Mouse (Mus musculus): ENCODE results near the gene Ripply3.
"Not testable (repeated sequence)": the region's sequence is repeated elsewhere in the genome, so short reads cannot be mapped to it uniquely, and the experiment has no call there.

Ripply3 gene

DNA sequence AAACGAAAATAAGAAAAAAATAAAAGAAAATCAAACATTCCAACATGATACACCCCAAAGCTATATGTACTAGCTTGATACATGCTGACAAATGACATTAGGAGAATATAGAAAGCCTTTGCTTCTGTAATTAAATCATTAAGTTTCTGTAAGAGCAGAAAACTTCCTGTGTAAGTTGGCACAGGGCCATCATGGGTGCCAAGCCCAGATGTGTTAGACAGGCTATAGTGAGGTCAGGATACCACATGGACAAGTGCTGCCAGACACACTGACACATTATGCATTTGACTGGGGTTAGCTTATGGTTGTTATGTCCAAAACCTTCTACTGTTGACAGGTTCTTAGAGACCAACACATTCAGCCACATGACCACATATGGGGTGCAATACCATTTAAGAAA, 13.0 kb upstream of the Ripply3 start:
- DNase-seq (ENCODE audit: low spot score), result no peak

DNA sequence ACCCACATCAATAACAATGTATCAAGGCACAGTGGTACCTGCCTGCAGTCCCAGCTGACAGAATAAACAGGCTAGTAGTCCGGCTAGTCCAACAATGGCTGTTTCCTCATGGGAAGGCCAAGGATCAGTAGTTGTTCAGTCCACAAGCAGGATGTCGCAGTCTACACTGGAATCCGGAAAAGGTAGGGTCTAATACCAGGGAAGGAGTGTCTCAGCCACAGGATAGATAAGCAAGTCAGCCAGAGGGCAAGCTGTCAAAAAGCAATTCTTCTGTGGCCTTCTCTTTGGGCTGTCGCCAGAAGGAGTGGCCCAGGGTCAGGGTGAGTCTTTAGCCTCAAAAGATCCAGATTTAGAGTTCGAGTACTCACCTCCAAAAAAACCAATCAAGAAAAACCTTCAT, 10.5 kb upstream of the Ripply3 start:
- peak; percentile 40 for DNase-seq (ENCODE audit: low spot score)

DNA sequence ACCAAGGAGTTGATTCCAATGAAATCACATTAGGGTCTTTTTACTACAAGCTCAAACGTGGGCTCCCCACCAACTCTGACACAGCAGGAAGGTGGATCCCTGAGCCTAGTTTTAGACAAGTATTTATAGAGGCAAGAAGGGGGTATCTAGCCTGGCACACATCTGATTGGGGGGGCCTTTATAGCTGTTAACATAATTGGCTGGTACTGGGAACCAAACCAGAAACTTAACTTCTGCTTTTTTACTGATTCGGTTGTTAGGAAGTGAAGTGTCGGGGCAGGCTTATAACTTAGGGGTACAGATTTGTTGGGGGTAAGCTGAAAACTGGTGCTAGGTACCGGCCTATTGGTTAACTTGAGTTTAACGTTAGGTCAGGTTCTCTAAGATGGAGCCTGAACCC, 8.0 kb upstream of the Ripply3 start:
- DNase-seq (ENCODE audit: low spot score), result no peak

DNA sequence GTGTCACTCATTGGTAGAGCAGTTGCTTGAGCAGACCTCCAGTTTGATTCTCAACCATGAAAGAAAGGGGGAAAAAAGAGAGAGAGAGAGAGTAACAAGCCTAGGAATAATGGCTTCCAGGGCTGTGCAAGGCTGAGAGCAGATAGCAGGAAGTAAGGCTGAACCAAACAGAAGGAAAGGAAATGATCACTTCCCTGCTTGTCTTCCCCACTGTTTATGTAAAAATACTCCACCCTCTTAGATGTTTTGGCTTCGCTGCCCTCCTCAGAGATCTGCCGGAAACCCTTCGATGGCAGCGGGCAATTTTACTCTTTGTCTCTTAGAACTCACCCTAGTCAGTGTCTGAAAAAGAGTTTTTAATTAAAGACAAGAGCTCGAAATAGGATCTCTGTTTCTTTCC, 4.5 kb upstream of the Ripply3 start:
- DNase-seq (ENCODE audit: low spot score), result no peak

DNA sequence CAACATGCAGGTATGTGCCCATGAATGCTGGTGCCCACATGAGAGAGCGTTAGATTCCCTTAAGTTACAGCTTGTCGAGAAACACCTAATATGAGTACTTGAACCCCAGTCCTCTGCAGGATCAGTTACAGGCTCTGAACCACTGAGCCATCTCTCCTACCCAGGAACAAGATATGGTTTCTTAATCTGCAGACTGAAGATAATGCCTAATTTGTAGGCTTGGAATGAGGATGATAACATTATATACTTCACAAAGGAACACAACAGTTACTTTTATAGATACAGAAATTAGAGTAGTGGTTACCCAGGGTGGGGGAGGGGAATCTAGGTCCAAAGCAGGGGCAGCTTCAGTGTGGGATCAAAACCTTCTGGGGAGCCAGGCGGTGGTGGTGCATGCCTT, 2.2 kb upstream of the Ripply3 start:
- DNase-seq (ENCODE audit: low spot score), result no peak

DNA sequence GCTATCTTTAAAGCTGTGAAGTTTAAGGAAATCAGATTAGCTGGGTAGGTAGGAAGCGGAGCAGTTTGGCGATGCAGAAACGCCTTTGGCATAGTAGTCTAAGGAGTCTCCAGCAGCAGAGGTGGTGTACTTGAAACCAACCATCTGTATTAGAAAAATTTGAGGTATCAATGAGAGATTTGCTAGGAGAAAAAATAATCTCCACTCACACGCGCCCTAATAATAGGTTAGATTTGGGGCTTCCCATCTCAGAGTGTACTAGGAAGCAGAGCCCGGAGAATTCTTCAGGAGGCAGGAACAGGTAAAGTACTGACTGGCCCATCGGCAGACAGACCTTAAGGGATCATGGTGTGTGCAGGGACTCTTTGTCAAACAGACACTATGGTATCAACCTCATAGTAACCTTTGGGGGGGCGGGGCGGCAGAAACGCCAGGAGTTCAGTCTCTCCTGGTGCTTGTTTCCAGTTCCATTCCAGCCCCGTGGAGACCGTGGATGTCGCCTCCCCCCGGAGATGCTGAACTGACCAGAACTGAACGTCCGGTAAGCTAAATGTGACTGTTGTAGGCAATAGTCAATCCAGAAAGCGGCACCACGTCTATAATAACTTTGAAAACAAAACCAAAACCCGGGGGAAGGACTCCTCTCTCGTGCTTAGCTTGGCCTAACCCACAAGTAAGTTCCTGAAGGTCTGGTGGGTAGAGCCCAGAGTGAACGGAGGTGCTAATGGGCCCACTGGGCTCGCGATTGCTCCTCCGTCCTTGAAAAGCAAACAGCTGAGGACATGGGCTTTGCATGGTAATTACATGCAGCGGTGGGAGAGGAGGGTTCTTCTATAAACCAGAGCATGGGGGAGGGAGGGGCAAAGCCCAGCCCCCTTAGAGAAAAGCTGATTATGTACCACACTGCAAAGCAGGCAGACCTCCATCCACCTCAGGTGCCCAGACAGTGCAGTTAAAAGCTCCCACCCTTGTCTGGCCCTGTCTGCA, 954 bp downstream of the Ripply3 start:
- no peak for DNase-seq (ENCODE audit: low spot score)

DNA sequence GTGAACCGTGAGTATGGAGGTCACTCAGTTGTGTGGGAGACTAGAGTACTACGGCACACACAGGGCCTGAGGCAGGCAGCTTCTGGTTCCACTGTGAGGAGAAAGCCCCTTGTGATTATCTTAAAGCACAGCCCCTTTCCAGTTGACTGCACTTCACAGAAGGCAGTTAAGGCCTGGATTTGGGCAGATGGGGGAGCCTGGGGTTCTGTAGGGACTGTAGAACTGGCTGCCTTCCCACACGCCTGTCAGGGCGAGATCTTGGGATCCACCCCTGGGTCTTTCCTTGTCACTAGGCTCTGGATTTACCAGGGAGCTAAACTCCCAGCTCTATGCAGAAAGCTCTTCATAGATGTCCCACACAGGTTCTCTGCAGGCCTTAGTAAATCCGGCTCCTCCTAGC, 2.2 kb downstream of the Ripply3 start:
- DNase-seq (ENCODE audit: low spot score), result no peak

DNA sequence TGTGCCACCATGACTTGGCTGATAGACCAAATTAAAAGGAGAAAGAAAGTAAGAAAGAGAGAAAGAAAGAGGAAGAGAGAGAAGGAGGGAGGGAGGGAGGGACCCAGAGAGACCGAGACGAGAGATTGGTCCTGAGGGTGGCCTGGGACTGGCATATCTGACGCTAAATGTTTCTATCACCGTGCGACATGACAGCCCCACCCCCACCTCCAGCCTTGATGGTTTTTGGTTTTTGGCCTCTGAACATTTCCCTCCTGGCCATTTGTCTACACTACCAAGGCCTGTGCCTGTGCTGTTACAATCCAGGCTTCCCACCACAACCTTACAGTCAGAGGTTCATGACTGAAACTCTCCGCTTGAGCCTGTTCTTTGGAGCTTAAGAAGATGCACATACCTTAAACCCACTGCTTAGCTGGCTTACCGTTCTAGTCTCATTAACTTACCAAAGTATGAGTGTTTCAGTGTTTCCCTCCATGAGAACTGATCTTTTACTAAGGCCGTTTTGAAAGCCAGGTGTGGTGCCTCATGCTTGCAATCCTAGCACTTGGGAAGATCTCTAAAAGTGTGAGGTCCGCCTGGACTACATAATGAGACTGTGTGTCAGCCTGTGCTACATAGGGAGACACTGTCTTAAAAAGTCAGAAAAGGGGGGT, 3.1 kb downstream of the Ripply3 start:
- DNase-seq (ENCODE audit: low spot score), result no peak

DNA sequence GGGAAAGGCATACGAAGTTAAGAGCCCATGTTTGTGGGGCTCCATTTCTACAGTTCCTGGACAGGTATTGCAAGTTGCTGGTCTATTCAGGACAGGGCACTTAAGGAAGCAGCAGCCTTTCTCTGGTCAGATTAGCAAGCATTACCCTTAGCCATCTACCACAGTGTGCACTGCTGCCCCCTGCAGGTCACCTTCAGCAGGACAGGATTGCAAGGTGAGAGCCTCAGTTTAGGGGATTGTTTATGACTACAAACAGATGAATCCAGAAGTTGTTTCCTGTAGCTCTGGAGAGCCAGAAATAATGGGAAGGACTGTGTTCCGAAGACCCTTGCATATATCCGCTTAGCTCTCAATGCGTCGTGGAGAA, 3.6 kb downstream of the Ripply3 start:
- peak; percentile 45 for DNase-seq (ENCODE audit: low spot score)

DNA sequence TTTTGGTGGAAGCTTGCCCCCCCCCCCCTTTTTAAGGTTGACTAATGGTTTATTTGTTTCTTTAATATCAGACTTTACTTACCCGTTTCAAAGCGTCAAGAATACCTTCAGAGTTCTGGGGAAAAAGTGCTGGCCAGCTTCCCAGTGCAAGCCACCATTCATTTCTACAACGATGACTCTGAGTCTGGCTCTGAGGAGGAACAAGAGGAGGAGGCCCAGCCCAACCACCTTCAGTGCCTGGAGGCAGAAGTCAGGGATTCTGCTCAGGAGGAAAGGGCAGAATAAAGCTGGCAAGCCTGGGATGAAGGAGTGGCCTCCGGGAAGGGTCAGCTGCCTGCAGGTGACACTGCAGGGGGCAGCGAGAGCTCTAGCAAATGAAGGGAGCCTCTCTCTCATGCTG, 7.4 kb downstream of the Ripply3 start:
- no peak for DNase-seq (ENCODE audit: low spot score)

DNA sequence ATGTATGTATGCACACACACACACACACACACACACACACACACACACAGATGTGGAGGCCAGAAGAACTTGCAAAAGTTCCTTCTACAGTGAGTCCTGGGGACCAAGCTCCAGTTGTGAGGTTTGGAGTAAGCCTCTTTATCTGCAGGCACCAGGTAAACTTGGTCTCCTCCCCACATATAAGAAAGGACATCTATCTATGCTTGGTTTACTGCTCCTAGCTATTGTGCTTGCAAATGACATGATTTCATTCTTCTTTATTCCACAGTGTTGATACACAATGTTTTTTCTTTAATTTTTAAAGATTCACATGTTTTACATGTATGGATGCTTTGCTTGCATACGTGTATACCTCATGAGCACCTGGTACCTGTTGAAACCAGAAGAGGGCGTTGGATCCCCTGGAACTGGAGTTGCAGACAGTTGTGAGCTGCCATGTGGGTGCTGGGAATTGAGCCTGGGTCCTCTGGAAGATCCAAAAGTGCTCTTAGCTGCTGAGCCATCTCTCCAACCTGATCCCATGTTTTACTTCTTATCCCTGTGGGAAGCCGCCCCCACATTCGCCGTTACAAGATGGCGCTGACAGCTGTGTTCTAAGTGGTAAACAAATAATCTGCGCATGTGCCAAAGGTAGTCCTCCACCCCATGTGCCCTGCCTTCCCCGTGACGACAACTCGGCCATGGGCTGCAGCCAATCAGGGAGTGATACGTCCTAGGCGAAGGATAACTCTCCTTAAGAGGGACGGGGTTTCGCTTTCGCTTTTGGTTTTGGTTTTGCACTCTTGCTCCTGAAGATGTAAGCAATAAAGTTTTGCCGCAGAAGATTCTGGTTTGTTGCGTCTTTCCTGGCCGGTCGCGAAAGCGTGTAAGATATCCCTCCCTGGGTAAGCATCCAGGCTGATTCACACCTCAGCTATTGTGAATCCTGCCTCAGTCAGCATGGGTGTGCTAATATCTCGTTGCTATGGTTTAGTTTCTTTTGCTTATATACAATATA, 11.2 kb downstream of the Ripply3 start:
- not testable (repeated sequence) for DNase-seq (ENCODE audit: low spot score)

DNA sequence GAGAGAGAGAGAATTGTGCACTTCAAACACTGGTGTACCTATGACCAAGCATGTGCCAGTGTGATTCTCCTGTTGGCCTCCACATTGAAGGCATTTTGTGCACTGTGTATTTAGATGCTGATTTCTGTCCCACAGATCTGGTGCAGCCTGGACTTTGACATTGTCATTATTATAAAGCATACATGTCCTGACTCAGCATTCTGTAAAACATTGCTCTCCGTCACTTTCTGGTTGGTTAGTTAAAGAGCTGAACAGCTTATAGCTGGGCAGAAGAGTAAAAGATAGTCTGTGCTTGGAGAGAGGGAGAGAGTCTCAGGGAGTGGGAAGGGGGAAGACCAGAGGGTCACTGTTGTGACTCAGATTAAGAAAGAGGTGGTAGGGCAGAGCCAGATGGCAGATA, 17.5 kb downstream of the Ripply3 start:
- no peak for DNase-seq (ENCODE audit: low spot score)

DNA sequence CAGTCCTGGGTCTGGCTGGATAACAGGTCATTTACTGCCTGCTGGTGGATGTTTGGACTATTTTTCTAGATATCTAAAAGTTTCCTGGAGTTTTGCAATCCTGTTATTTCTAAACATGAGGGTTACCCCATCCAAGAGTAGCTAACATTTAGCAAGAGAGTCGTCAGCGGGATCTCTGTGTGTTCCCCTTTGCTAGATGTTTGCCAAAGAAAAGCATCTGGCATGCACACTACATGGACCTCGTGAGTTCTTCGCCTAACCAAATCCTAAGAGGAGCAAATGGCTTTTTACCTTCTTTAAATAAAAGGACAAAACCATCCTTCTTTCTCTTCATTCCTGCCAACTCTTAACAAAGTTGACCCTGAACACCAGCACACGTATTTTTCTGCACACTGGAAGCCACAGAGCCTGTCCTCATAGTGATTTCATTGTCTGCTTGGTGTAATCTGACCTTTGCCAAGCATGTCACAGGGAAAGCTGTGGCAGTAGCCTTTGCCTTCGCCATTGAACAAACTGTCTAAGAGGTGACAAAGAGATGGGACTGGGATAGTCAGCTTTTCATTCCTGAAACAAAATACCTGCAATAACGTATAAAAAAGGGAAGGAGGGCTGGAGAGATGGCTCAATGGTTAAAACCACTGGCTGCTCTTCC, 19.0 kb downstream of the Ripply3 start:
- DNase-seq (ENCODE audit: low spot score), result no peak

DNA sequence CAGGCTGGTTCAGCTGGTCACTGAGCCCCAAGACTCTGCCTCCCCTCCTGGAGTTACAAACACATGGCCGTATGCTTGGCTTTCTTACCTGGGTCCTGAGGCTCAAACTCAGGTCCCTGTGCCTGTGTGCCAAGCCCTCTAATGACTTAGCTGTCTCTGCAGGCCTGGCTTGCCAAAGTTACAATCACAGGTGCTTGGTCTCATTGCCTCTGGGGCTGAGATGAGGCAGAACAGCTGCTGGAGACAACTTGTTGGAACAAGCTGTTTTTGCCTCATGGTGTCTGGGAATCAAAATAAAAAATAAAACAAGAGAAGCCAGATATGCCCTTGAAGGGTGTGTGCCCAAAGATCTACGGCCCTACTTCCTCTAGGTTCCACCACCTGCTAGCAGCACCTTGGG, 20.6 kb downstream of the Ripply3 start:
- DNase-seq (ENCODE audit: low spot score), result no peak

DNA sequence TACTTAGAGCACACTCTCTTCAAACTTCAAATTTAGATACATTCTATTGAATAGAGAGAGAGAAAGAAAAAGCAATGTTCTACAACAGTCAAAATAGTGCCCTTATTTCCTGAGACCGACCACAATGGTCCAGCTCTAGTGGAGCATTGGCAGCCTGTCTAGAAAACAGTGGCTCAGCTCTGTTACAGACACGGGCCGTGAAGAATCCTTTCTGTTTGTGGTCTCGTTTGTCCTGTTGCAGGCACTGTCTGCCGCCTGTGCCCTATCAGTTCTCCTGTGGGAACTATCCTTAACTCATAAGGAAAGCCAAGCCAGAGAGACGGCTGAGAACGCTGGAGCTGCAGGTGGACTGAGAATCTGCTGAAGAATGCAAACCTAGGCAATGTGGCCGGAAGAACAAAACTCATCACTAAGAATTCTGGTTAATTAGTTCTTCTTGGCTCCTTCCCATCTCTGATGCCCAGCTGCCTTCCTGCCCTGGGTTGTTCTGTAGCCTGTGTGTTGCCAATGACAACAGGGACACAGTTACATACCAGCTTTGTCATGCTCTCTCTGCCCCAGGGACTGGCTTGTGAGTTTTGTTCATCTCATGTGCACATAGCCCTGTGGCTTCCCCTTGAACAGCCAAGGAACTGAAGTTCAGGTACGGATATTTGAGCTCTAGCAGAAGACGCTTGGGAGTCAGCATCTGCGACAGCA, 21.5 kb downstream of the Ripply3 start:
- no peak for DNase-seq (ENCODE audit: low spot score)

DNA sequence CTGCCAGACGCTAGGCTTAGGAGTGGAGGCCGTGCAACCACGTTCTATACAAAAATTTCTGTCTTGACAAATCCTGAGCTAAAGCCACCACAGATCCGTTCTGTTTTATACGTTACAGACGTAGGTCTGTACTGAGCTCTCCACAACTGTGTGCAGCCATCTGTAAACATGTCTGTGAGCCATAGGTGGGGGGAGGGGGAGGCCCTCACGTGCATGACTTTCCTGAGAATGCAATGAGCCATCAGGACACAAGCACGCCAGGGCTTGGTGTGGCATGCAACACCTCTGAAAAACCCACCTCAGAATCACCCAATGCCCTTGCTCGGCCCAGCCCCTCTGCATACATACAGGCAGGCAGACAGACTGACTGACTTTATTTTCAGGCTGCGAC, 22.1 kb downstream of the Ripply3 start:
- no peak for DNase-seq (ENCODE audit: low spot score)

DNA sequence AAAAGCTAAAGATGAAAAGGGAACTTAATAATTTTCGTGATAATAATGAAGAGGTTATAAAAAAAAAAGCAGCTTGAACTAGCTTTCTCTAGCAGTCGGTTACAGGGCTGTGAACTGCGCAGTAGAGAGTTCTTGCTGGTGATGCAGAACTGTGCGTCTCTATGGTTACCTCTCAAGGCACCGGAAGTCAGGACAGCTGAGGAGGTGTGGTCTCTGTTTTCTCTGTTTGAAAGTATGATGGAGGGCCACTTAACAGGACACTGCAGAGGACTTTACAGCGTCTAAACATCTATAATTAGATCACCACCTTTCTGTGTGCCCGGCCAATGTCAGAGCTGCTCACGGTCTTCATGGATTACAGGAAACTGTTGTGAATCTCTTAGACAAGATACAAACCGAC, 26.2 kb downstream of the Ripply3 start:
- DNase-seq (ENCODE audit: low spot score), result no peak

DNA sequence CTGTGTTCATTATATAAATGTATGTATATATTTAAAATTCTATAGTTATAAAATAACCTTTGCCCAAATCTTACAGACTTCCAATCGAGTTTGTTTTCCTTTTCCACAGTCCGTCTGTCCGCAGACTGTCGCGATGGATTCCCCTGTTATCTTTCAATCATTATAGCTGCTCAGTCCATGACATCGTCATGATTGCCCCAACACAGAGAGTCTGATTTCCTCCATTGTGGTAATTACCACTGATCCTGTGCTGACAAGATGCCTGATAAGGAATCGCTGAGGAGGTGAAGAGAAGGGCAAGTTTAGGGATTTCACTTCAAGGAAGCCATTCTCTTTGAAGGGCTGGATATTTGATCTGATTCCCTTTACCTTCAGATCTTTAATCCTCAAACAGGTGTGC, 27.8 kb downstream of the Ripply3 start:
- DNase-seq (ENCODE audit: low spot score), result no peak

DNA sequence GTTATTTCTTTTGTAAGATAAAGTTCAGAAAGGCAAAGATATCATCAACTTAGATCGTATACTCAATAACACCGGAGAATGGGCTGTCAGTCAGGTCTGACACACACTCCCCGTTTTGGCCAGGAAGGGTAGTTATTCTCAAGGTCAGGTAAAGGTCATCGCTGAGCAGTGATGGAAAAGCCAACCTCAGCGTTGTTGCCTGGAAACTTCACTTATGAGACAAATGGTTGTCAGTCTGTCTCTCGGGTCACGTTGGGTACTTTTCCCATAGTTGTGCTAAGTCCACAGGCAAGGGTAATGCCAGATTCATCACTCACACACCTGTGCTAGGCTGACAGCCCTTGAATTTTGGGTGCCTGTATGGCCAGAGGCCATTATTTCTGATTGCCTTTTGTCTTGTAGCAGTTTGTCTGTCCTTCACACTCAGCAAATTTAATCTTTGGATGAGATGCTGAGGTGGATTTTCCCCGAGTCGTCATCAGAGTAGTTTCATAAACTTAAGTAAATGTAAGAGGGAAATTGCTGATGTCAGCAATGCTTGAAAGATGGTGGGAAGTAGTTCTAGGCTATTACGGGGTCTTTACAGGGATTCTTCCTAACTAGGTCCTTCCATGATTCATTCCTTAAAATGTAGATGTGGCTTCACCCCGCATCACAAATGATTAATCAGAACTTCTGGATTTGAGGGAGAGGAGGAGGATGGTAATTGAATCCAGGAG, 28.7 kb downstream of the Ripply3 start:
- no peak for DNase-seq (ENCODE audit: low spot score)

DNA sequence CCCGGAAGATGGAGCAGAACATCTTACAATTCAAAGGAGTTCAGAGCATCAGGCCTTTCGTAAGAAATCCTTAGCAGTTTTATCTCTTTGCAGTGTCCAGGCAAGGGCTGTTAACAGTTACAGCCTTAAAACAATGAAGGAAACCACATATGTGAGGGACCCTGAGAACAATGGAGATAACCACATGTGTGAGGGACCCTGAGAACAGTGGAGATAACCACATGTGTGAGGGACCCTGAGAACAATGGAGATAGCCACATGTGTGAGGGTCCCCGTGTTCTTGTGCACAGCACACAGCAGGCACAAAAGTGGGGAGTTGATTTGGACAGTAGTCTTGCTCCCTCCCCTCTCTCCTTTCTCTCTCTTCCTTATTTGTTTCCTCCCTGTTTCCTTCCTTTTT, 29.9 kb downstream of the Ripply3 start:
- no peak for DNase-seq (ENCODE audit: low spot score)
